Mouse (Mus musculus) skeletal muscle tissue, adult 2 months (tissue): Measurements from ENCODE around the gene Mc1r.
"Not testable (repeated sequence)": the region's sequence is repeated elsewhere in the genome, so short reads cannot be mapped to it uniquely, and the experiment has no call there.

ENCODE experiments used
- DNase-seq: peaks from one replicate; pipeline ENCODE4 v3.0.0-alpha.2; 2012; ENCODE audit warnings: low read depth, low spot score

Mc1r gene

GRCm38 (mm10) chr8:123411781-123412327 lies 4.9 kb downstream of the Mc1r start:
- DNase-seq = no peak

- DNase-seq = no peak
Observed at GRCm38 (mm10) chr8:123412560-123413170, 5.8 kb downstream of the Mc1r start.

- no peak for DNase-seq
Observed at GRCm38 (mm10) chr8:123414255-123414654, 7.3 kb downstream of the Mc1r start.

GRCm38 (mm10) chr8:123414997-123415696 lies 8.2 kb downstream of the Mc1r start:
- DNase-seq = not testable (repeated sequence)

GRCm38 (mm10) chr8:123415967-123416943 lies 9.3 kb downstream of the Mc1r start:
- no peak for DNase-seq

- no peak for DNase-seq
Observed at GRCm38 (mm10) chr8:123416944-123417555, 10.1 kb downstream of the Mc1r start.

- DNase-seq = no peak
Observed at GRCm38 (mm10) chr8:123419711-123420110, 12.8 kb downstream of the Mc1r start.

- no peak for DNase-seq
Observed at GRCm38 (mm10) chr8:123420525-123421281, 13.8 kb downstream of the Mc1r start.

- no peak for DNase-seq
Observed at GRCm38 (mm10) chr8:123421325-123421724, 14.4 kb downstream of the Mc1r start.

GRCm38 (mm10) chr8:123422056-123422780 lies 15.3 kb downstream of the Mc1r start:
- no peak for DNase-seq

GRCm38 (mm10) chr8:123422781-123423159 lies 15.9 kb downstream of the Mc1r start:
- DNase-seq = no peak

- DNase-seq = no peak
Observed at GRCm38 (mm10) chr8:123423441-123423840, 16.5 kb downstream of the Mc1r start, which contains the start of gene Def8. Def8 (plus strand) TSS chr8:123423527.

- DNase-seq = no peak
Observed at GRCm38 (mm10) chr8:123426511-123427509, 19.9 kb downstream of the Mc1r start.

- DNase-seq = no peak
Observed at GRCm38 (mm10) chr8:123427639-123428275, 20.9 kb downstream of the Mc1r start.

- DNase-seq = no peak
Observed at GRCm38 (mm10) chr8:123428343-123428893, 21.5 kb downstream of the Mc1r start.

GRCm38 (mm10) chr8:123428939-123429721 lies 22.2 kb downstream of the Mc1r start:
- DNase-seq = no peak

- DNase-seq = not testable (repeated sequence)
Observed at GRCm38 (mm10) chr8:123429722-123430013, 22.8 kb downstream of the Mc1r start.
